Mouse (Mus musculus) stomach, postnatal 0 days (tissue): ENCODE data around the gene Ctps2.

Experiments used
- CTCF ChIP-seq: IDR thresholded peaks from 2 replicates; pipeline ENCODE4 v1.5.1; 2016; ENCODE audit warnings: antibody characterized with exemption, low read depth, mild to moderate bottlenecking, moderate library complexity
- EP300 ChIP-seq: optimal IDR thresholded peaks from 2 replicates; pipeline ENCODE3; 2016; ENCODE audit warnings: antibody characterized with exemption

GRCm38 (mm10) chrX:163042771-163043170 is 141.7 kb downstream of the Ctps2 start:
- no peak for TF ChIP-seq CTCF
- TF ChIP-seq EP300: no peak
